Mouse (Mus musculus) MEL (cell line): ENCODE data around the gene Vwc2l. TPM values are rescaled to one million over a fixed set of nuclear protein-coding genes. Genes with fewer than 3 reads are reported as not detected.
A peak's percentile ranks its signal among the peaks of the same experiment; 100 is the strongest.

Experiments used
- DNase-seq: peaks from one replicate; pipeline ENCODE4 v3.0.0; 2011; ENCODE audit warnings: low read depth, low spot score
- H3K27ac ChIP-seq: 2 replicates; pipeline ENCODE4 v1.5.1; 2012; ENCODE audit warnings: low read depth, mild to moderate bottlenecking, control low read depth, low read length, moderate library complexity; ENCODE audit not compliant: control insufficient read depth
- H3K27me3 ChIP-seq, 2 experiments: fragments of 150-350 bp in 1 of 2; sonication (generic) in 1 of 2; 2 replicates each; pipeline ENCODE4 v1.6.1; 2012; ENCODE audit warnings: low read length in 2 of 2, mild to moderate bottlenecking in 2 of 2, improper control_type of control experiment in 1 of 2, moderate library complexity in 1 of 2; ENCODE audit not compliant: insufficient read depth in 2 of 2, control insufficient read depth in 1 of 2
- H3K36me3 ChIP-seq, 2 experiments: 2 replicates each; pipeline ENCODE4 v1.6.1; 2012 to 2014; ENCODE audit warnings: low read length in 2 of 2, improper control_type of control experiment in 1 of 2, inconsistent platforms in 1 of 2, mild to moderate bottlenecking in 1 of 2; ENCODE audit not compliant: insufficient read depth in 2 of 2, control insufficient read depth in 1 of 2
- H3K4me1 ChIP-seq, 2 experiments: fragments of 150-350 bp in 1 of 2; sonication (generic) in 1 of 2; 2 replicates each; pipeline ENCODE4 v1.6.1; 2012; ENCODE audit warnings: low read length in 2 of 2, improper control_type of control experiment in 1 of 2, mild to moderate bottlenecking in 1 of 2; ENCODE audit not compliant: insufficient read depth in 2 of 2, control insufficient read depth in 1 of 2
- H3K4me3 ChIP-seq, 2 experiments: fragments of 150-350 bp in 1 of 2; sonication (generic) in 1 of 2; 2 replicates each; pipeline ENCODE4 v1.5.1; 2012; ENCODE audit warnings: low read depth in 2 of 2, low read length in 2 of 2, mild to moderate bottlenecking in 2 of 2, moderate library complexity in 2 of 2, control low read depth in 1 of 2, improper control_type of control experiment in 1 of 2; ENCODE audit not compliant: control insufficient read depth in 1 of 2, insufficient read depth in 1 of 2
- H3K79me2 ChIP-seq: 2 replicates; pipeline ENCODE4 v1.6.1; 2012; ENCODE audit warnings: mild to moderate bottlenecking, low read length, moderate library complexity; ENCODE audit not compliant: control insufficient read depth, poor library complexity, insufficient read depth
- H3K9ac ChIP-seq: 2 replicates; pipeline ENCODE4 v1.6.1; 2012; ENCODE audit warnings: low read depth, mild to moderate bottlenecking, control low read depth, low read length, moderate library complexity; ENCODE audit not compliant: control insufficient read depth, poor library complexity, severe bottlenecking
- H3K9me3 ChIP-seq: fragments of 150-350 bp; sonication (generic); replicated peaks from 2 replicates; pipeline ENCODE4 v1.6.1; 2012; ENCODE audit warnings: mild to moderate bottlenecking, low read length, improper control_type of control experiment, moderate library complexity; ENCODE audit not compliant: insufficient read depth
- CHD1 ChIP-seq: IDR thresholded peaks from 2 replicates; pipeline ENCODE4 v1.6.1; 2012; ENCODE audit warnings: low read depth, mild to moderate bottlenecking, inconsistent platforms, low read length, improper control_type of control experiment
- ELF1 ChIP-seq: IDR thresholded peaks from 2 replicates; pipeline ENCODE4 v1.6.1; 2014; ENCODE audit warnings: low read depth, mild to moderate bottlenecking, inconsistent platforms, low read length, improper control_type of control experiment, moderate library complexity
- EP300 ChIP-seq, 2 experiments: IDR thresholded peaks; 2 replicates each; pipeline ENCODE4 v1.6.1; 2011; ENCODE audit warnings: improper control_type of control experiment in 2 of 2, low read length in 2 of 2, low read depth in 1 of 2, mild to moderate bottlenecking in 1 of 2
- ETS1 ChIP-seq: IDR thresholded peaks from 2 replicates; pipeline ENCODE4 v1.6.1; 2012; ENCODE audit warnings: low read depth, mild to moderate bottlenecking, inconsistent platforms, low read length, improper control_type of control experiment, moderate library complexity
- GABPA ChIP-seq: IDR thresholded peaks from 2 replicates; pipeline ENCODE4 v1.6.1; 2012; ENCODE audit warnings: low read depth, mild to moderate bottlenecking, inconsistent platforms, low read length, improper control_type of control experiment, moderate library complexity
- GATA1 ChIP-seq: IDR thresholded peaks from 2 replicates; pipeline ENCODE4 v1.6.1; 2011; ENCODE audit warnings: low read depth, low read length, improper control_type of control experiment
- MAFK ChIP-seq: IDR thresholded peaks from 2 replicates; pipeline ENCODE4 v1.6.1; 2011; ENCODE audit warnings: low read depth, mild to moderate bottlenecking, low read length, improper control_type of control experiment, borderline replicate concordance
- MAX ChIP-seq: IDR thresholded peaks from 2 replicates; pipeline ENCODE4 v1.6.1; 2011; ENCODE audit warnings: low read length, improper control_type of control experiment
- MAZ ChIP-seq: IDR thresholded peaks from 2 replicates; pipeline ENCODE4 v1.6.1; 2012; ENCODE audit warnings: low read depth, mild to moderate bottlenecking, inconsistent platforms, low read length, improper control_type of control experiment
- MEF2A ChIP-seq: IDR thresholded peaks from 2 replicates; pipeline ENCODE4 v1.6.1; 2014; ENCODE audit warnings: low read depth, mild to moderate bottlenecking, inconsistent platforms, low read length, improper control_type of control experiment; ENCODE audit not compliant: poor library complexity, insufficient replicate concordance, severe bottlenecking; ENCODE audit errors: extremely low read depth
- MYB ChIP-seq: IDR thresholded peaks from 2 replicates; pipeline ENCODE4 v1.6.1; 2011; ENCODE audit warnings: mild to moderate bottlenecking, low read depth, low read length, improper control_type of control experiment
- MYC ChIP-seq: IDR thresholded peaks from 2 replicates; pipeline ENCODE4 v1.6.1; 2011; ENCODE audit warnings: low read depth, mild to moderate bottlenecking, low read length, improper control_type of control experiment, moderate library complexity
- POLR2AphosphoS5 ChIP-seq: IDR thresholded peaks from 2 replicates; pipeline ENCODE4 v1.6.1; 2012; ENCODE audit warnings: low read depth, borderline replicate concordance, mild to moderate bottlenecking, inconsistent platforms, low read length, moderate library complexity, mixed read lengths
- RCOR1 ChIP-seq: IDR thresholded peaks from 2 replicates; pipeline ENCODE4 v1.6.1; 2012; ENCODE audit warnings: low read depth, mild to moderate bottlenecking, inconsistent platforms, low read length, improper control_type of control experiment
- SIN3A ChIP-seq: IDR thresholded peaks from 2 replicates; pipeline ENCODE4 v1.6.1; 2012; ENCODE audit warnings: low read length, improper control_type of control experiment, inconsistent platforms
- SMC3 ChIP-seq: IDR thresholded peaks from 2 replicates; pipeline ENCODE4 v1.6.1; 2011; ENCODE audit warnings: low read depth, low read length, improper control_type of control experiment
- TAL1 ChIP-seq: IDR thresholded peaks from 2 replicates; pipeline ENCODE4 v1.6.1; 2012; ENCODE audit warnings: mild to moderate bottlenecking, inconsistent platforms, low read length, moderate library complexity, mixed read lengths
- TBP ChIP-seq: IDR thresholded peaks from 2 replicates; pipeline ENCODE4 v1.8.0; 2011; ENCODE audit warnings: low read depth, low read length, improper control_type of control experiment
- TCF12 ChIP-seq: IDR thresholded peaks from 2 replicates; pipeline ENCODE4 v1.6.1; 2014; ENCODE audit warnings: low read depth, mild to moderate bottlenecking, inconsistent platforms, low read length, improper control_type of control experiment, moderate library complexity
- UBTF ChIP-seq: IDR thresholded peaks from 2 replicates; pipeline ENCODE4 v1.6.1; 2012; ENCODE audit warnings: low read depth, mild to moderate bottlenecking, inconsistent platforms, low read length, improper control_type of control experiment, moderate library complexity, borderline replicate concordance; ENCODE audit not compliant: insufficient read depth
- ZMIZ1 ChIP-seq: IDR thresholded peaks from 2 replicates; pipeline ENCODE4 v1.6.1; 2012; ENCODE audit warnings: low read depth, mild to moderate bottlenecking, inconsistent platforms, low read length, improper control_type of control experiment, moderate library complexity
- polyA plus RNA-seq, 2 experiments: library from polyadenylated mRNA; stranded (reverse) in 1 of 2; unstranded in 1 of 2; fragments of >175 nt in 1 of 2; fragments of >200 nt in 1 of 2; gene quantifications; 2 replicates each; pipeline versions ENCODE4 v1.2.1 to v1.2.4; 2012; ENCODE audit warnings: low replicate concordance in 2 of 2, low read depth in 1 of 2; ENCODE audit not compliant: insufficient read length in 2 of 2, insufficient read depth in 1 of 2, missing spikeins in 1 of 2
- total RNA-seq: library from RNA; depleted of rRNA; stranded (reverse); fragments of 300-350 nt; gene quantifications from 2 replicates; pipeline ENCODE4 v1.2.3, GENCODE M21; 2012

The Vwc2l gene
- total and polyA plus RNA-seq, 3 experiments: not detected

GRCm38 (mm10) chr1:70913071-70913470 lies 187.6 kb downstream of the Vwc2l start:
- no peak overlapping the region for H3K4me3 ChIP-seq
- H3K36me3 ChIP-seq: peaks cover 0 to 4% of the 10 kb centered on the region in 2 experiments; a peak in 2 of 4 replicates
- H3K79me2 ChIP-seq: no peaks in the 10 kb centered on the region
- no peaks in the 10 kb centered on the region for H3K9me3 ChIP-seq
- H3K27ac ChIP-seq: no peak overlapping the region
- no peak overlapping the region for H3K9ac ChIP-seq
- DNase-seq: no peak
- peaks cover 0 to 4% of the 10 kb centered on the region in 2 experiments; a peak in 3 of 4 replicates for H3K4me1 ChIP-seq
- no peaks in the 10 kb centered on the region for H3K27me3 ChIP-seq
- TF ChIP-seq SMC3: no peak

GRCm38 (mm10) chr1:70918173-70919036 lies 192.9 kb downstream of the Vwc2l start:
- TF ChIP-seq ETS1: peak; percentile 100
- peak; percentile 49; the same call in 1 of the 2 replicates for TF ChIP-seq MEF2A
- no peak for TF ChIP-seq POLR2AphosphoS5
- TF ChIP-seq SMC3: no peak
- no peak for TF ChIP-seq UBTF
- TF ChIP-seq SIN3A: peak; percentile 44; the same call in 1 of the 2 replicates
- TF ChIP-seq MAX: no peak
- no peak; the same call in 1 of the 2 replicates for TF ChIP-seq MYC
- TF ChIP-seq TBP: no peak
- no peak for TF ChIP-seq CHD1
- no peak for TF ChIP-seq ZMIZ1
- peak; percentile 32; the same call in 1 of the 2 replicates for TF ChIP-seq RCOR1
- peak; percentile 74 for TF ChIP-seq TCF12
- no peak for TF ChIP-seq MAZ
- TF ChIP-seq MAFK: peak; percentile 73
- TF ChIP-seq GABPA: peak; percentile 59; the same call in 1 of the 2 replicates
- peak; percentile 28; the same call in 1 of the 2 replicates for TF ChIP-seq TAL1
- TF ChIP-seq EP300 (IDR thresholded peaks at IDR 0.05; ENCODE audit: low read depth in 1 of 2, low read length in 2 of 2): peak; percentile 72 to 76
- peak; percentile 72 for TF ChIP-seq GATA1
- no peak for TF ChIP-seq MYB
- TF ChIP-seq ELF1: no peak
- no peaks in the 10 kb centered on the region for H3K9me3 ChIP-seq
- H3K79me2 ChIP-seq: no peaks in the 10 kb centered on the region
- peaks cover 0 to 9% of the 10 kb centered on the region in 2 experiments; a peak in 2 of 4 replicates for H3K36me3 ChIP-seq
- H3K4me3 ChIP-seq: no peak overlapping the region
- peaks cover 4 to 9% of the 10 kb centered on the region in 2 experiments; a peak in 3 of 4 replicates for H3K4me1 ChIP-seq
- 0 out of 2 replicates have a peak overlapping the region, but pooled peaks have one; percentile 15 for H3K27ac ChIP-seq
- no peaks in the 10 kb centered on the region for H3K27me3 ChIP-seq
- no peak overlapping the region for H3K9ac ChIP-seq
- DNase-seq: peak; percentile 57
